Mouse (Mus musculus): ENCODE results near the gene 1700023F06Rik.

DNA sequence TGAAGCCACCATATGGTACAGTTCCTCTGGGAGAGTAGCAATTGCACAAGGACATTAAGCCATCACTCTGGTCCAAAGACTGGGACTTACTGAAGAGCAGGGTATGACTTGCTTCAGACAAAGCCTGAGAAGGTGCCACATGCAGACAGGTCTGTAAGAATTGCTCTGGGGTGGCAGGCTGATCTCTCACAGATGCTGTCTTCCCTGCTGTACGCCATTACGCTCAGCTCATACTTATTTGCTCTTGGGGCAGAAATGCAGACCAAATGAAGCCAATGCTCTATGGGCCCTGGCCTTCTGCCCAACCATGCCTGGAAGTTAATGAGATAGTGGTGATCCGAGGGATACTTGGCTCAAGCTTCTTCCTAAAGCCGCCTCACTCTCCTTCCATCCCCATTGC, 36.5 kb upstream of the 1700023F06Rik start:
- TF ChIP-seq CTCF (IDR thresholded peaks at IDR 0.05; ENCODE audit: extremely low read depth, insufficient read length, insufficient replicate concordance, low read depth, low read length) = no peak
- TF ChIP-seq POLR2A (IDR thresholded peaks at IDR 0.05; ENCODE audit: low read depth, low read length) = no peak
